Mouse (Mus musculus) megakaryocyte, embryonic 14.5 days (primary cell): Measurements from ENCODE around the gene Clec2l.

ENCODE experiments used
- FLI1 ChIP-seq: IDR thresholded peaks from 2 replicates; pipeline ENCODE4 v1.6.1; 2012; ENCODE audit warnings: low read length, inconsistent platforms, mixed read lengths
- GATA1 ChIP-seq: IDR thresholded peaks from 3 replicates; pipeline ENCODE4 v1.6.1; 2012; ENCODE audit warnings: mixed read lengths, low read length, inconsistent platforms, borderline replicate concordance

DNA sequence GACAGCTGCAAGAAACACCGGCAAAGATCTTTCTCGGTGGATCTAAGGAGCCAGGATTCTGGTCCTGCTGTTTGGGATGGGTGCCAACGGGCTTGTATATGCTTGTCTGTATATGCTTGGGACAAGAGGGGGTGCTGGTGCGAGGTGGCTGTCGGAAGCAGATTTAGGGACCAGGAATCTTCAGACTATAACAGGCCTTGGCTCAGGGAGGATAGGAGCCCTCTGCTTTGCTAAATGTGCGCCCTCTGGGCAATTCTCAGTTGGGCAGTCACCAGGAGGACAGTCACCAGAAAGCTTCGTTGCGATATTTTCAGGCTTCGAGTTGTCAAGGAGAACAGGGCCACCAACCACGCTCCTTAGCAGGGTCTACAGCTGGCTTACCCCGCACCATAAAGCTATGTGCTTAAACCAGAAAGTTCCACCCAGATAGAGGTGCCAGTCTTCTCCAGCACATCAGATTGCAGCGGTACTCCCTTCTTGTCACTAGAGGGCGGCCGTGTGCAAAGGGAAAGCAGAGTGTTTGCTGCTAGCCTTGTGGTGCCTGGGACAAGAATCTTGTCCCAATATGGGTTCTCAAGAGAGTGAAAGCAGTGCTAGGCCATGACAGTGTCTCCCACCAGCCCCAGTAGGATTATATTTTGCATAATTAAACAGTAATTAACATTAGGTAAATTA lies 12.5 kb upstream of the Clec2l start:
- TF ChIP-seq FLI1 (no peak), GATA1 (no peak)
